ENCODE assay signal across 18 mouse cellular contexts in the genomic region with DNA sequence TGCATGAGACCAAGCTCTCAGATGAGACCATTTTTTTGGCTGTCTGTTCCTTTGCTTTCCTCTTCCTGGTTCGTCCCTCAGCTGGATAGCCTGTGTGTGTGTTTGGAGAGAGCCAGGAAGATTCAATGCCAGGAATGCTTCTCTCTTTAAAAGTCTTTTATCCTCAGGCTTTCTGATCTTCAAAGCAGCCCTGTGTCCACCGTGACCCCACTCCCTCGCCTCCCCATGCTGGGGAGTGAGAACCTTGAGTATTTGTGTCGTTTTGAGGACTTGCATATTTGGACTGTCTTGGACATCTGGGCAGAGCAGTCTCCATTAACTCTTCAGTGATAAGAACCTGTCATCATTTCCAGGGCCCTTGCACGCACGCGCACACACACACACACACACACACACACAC. TPM values are rescaled to one million over a fixed set of nuclear protein-coding genes. Genes with fewer than 3 reads are reported as not detected.
"Had no signal": no experiment of that assay in that cellular context is flagged by ENCODE, and none has a peak within 500 bp of the region (broad histone marks: within the 10 kb centered on the region; RNA-seq: fewer than 3 reads in every experiment).

No protein-coding gene starts in this region.

- H3K27me3 ChIP-seq: limb, embryonic 13.5 days; neural tube, embryonic 12.5 days had no signal

- H3K36me3 ChIP-seq: limb, embryonic 13.5 days; neural tube, embryonic 12.5 days had no signal

- DNase-seq: kidney, adult 9 months; kidney, postnatal 36 days; lung, adult 2 months; lung, postnatal 36 days; midbrain, embryonic 14.5 days; retina, postnatal 1 day; right cerebral cortex, postnatal 4 days; spleen, adult 18-20 months; thymus, postnatal 36 days had no signal

- H3K9ac ChIP-seq: limb, embryonic 13.5 days; liver, embryonic 14.5 days; neural tube, embryonic 12.5 days had no signal

- ATAC-seq: inflammation-experienced regulatory T-cells, adult 6 months; intestine, postnatal 0 days; lung, postnatal 0 days had no signal

- H3K9me3 ChIP-seq: limb, embryonic 13.5 days; neural tube, embryonic 12.5 days had no signal

- H3K27ac ChIP-seq: layer of hippocampus, adult 2 months; limb, embryonic 13.5 days; liver, embryonic 14.5 days; neural tube, embryonic 12.5 days had no signal

- H3K4me2 ChIP-seq: limb, embryonic 13.5 days; neural tube, embryonic 12.5 days had no signal

- H3K4me3 ChIP-seq: layer of hippocampus, adult 2 months; limb, embryonic 13.5 days; neural tube, embryonic 12.5 days had no signal

RNA-seq across cellular contexts. Expression of a gene that starts 57.8 kb away (rescaled TPM):
- total RNA-seq: monocyte, adult 5-6 weeks; neutrophil, adult 5-6 weeks had no signal
- polyA plus RNA-seq: inflammation-experienced regulatory T-cells, adult 6 months had no signal
